ENCODE assay signal across 9 mouse cellular contexts in genomic region chr3:36060096-36060850, GRCm38 (mm10). TPM values are rescaled to one million over a fixed set of nuclear protein-coding genes. Genes with fewer than 3 reads are reported as not detected.
DNase-seq lines count a peak whose midpoint lies in the region; ATAC-seq lines count a peak whose summit lies in the region.
"Had no signal": no experiment of that assay in that cellular context is flagged by ENCODE, and none has a peak within 500 bp of the region (broad histone marks: within the 10 kb centered on the region; RNA-seq: fewer than 3 reads in every experiment).

No protein-coding gene starts in this region.

- intact Hi-C loops in heart, postnatal 25 days (cut with DNase I), result loop anchor here (2.0 to 10.0 kb wide), 5 partner anchors 58 to 495 kb away; partner anchors contain the start of genes Atp11b, Exosc9 and Mccc1
- intact Hi-C loops in heart, postnatal 14 days (cut with DNase I), result loop anchor here (1.0 to 10.0 kb wide), 4 partner anchors 308 to 415 kb away; partner anchors contain the start of genes 1810062G17Rik, Anxa5 and Atp11b

- ATAC-seq in megakaryocyte-erythroid progenitor cell, adult 5-6 weeks (replicated peaks; ENCODE audit: low FRiP score, low TSS enrichment, poor library complexity, severe bottlenecking), result peak; percentile 92

- peak; percentile 82 for DNase-seq in heart, adult 11 months
- no peak for DNase-seq in heart, postnatal 25 days (ENCODE audit: low spot score)
- peak; percentile 69 for DNase-seq in adrenal gland, adult 2 months
- DNase-seq in embryo, embryonic 11 days, result peak; percentile 82
- DNase-seq in heart, postnatal 14 days, result peak; percentile 63 to 79
- peak; percentile 32 to 41 for DNase-seq in layer of hippocampus, postnatal 36 days
- peak; percentile 32 to 77 for DNase-seq in spleen, postnatal 10 days (ENCODE audit: low spot score in 2 of 2)

RNA-seq across cellular contexts. Expression of gene Acad9, which starts 5.5 kb away (rescaled TPM):
- total RNA-seq in heart, postnatal 25 days (2021), result 10 to 100 TPM; 42.5 to 48.7 TPM
- 10 to 100 TPM; 33.8 to 48.2 TPM for total RNA-seq in adrenal gland, adult 2 months (2021)
- 21.6 and 24.4 TPM in 2 replicates for polyA plus RNA-seq in adrenal gland, adult 2 months (2012; rRNA removed)
- 10 to 100 TPM; 46.8 to 59.2 TPM for total RNA-seq in heart, postnatal 14 days (2021)
- 10 to 100 TPM; 43.7 to 51.1 TPM for total RNA-seq in layer of hippocampus, postnatal 36 days (2021)
- 27.4 and 41.5 TPM in 2 replicates for total RNA-seq in megakaryocyte-erythroid progenitor cell, adult 5-6 weeks (2014; fragmentation: Nextera tagmentation)
- 43.5 and 47.0 TPM in 2 replicates for total RNA-seq in megakaryocyte-erythroid progenitor cell, adult 5-6 weeks (2017)

RNA-seq across cellular contexts. Expression of gene Ccdc144b, which starts 6.9 kb away (rescaled TPM):
- not detected for total RNA-seq in heart, postnatal 25 days (2021)
- under 1 TPM; 0.12 to 0.17 TPM for total RNA-seq in adrenal gland, adult 2 months (2021)
- polyA plus RNA-seq in adrenal gland, adult 2 months (2012; rRNA removed), result 0.02 and 0.03 TPM in 2 replicates
- not detected for total RNA-seq in heart, postnatal 14 days (2021)
- total RNA-seq in layer of hippocampus, postnatal 36 days (2021), result not detected
- total RNA-seq in megakaryocyte-erythroid progenitor cell, adult 5-6 weeks (2014; fragmentation: Nextera tagmentation), result not detected in 2 replicates
- total RNA-seq in megakaryocyte-erythroid progenitor cell, adult 5-6 weeks (2017), result not detected in 2 replicates
- polyA plus RNA-seq: macrophage had no signal

RNA-seq across cellular contexts. Expression of gene Mccc1, which starts 59.8 kb away (rescaled TPM):
- total RNA-seq in heart, postnatal 25 days (2021), result 10 to 100 TPM; 79.4 to 87.1 TPM
- total RNA-seq in adrenal gland, adult 2 months (2021), result 100 to 1,000 TPM; 114 to 126 TPM
- polyA plus RNA-seq in adrenal gland, adult 2 months (2012; rRNA removed), result 30.7 and 32.0 TPM in 2 replicates
- 10 to 100 TPM; 58.5 to 68.7 TPM for total RNA-seq in heart, postnatal 14 days (2021)
- total RNA-seq in layer of hippocampus, postnatal 36 days (2021), result 10 to 100 TPM; 35.0 to 44.1 TPM
- total RNA-seq in megakaryocyte-erythroid progenitor cell, adult 5-6 weeks (2014; fragmentation: Nextera tagmentation), result 14.9 and 23.9 TPM in 2 replicates
- 18.0 and 22.1 TPM in 2 replicates for total RNA-seq in megakaryocyte-erythroid progenitor cell, adult 5-6 weeks (2017)
